Mouse (Mus musculus): ENCODE data around the gene Tia1.

DNA sequence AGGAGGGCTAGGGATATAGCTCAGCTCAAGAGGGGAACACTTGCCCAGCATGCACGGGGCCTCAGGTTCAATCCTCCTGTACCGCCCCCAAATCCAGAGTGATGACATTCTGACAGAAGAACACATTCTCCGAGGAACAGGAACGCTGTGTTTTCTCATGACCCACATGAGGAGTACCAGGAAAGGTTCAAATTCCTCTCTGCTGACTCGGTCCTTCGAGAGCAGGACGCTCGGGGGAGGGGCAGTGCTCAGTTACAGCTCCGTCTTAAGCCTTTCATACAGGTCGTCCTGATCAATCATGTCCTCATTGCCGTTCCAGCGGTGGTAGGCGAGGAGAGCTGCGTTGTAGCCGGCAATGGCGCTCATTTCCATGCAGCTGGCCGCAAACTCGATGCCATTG, 15.6 kb upstream of the Tia1 start:
- TF ChIP-seq GATA1 (IDR thresholded peaks at IDR 0.05; ENCODE audit: low read length): no peak
- no peak for TF ChIP-seq TAL1 (IDR thresholded peaks at IDR 0.05; ENCODE audit: low read length)

Measured in erythroblast, embryonic 14.5 days (primary cell).